Mouse (Mus musculus): ENCODE data around the gene Gm45716.

The Gm45716 gene

DNA sequence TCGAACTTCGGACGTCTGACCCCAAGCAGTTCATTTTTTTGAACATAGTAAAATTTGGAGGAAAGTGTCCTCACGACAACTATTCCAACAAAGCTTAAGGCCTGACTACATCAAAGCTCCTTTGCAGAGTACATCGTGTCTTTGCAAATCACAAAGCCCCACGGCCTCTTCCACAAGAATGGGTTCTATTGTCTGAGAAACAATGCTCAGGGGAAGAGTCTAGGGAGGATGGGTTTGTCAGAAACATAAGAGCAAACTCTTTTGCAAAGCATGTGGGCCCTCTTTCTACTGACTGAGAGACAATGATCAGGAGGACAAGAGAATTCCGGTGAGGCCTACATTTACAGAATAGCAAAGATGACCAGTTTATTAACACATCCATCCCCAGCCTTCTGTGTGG is 26.8 kb downstream of the Gm45716 start:
- no peak for DNase-seq

DNA sequence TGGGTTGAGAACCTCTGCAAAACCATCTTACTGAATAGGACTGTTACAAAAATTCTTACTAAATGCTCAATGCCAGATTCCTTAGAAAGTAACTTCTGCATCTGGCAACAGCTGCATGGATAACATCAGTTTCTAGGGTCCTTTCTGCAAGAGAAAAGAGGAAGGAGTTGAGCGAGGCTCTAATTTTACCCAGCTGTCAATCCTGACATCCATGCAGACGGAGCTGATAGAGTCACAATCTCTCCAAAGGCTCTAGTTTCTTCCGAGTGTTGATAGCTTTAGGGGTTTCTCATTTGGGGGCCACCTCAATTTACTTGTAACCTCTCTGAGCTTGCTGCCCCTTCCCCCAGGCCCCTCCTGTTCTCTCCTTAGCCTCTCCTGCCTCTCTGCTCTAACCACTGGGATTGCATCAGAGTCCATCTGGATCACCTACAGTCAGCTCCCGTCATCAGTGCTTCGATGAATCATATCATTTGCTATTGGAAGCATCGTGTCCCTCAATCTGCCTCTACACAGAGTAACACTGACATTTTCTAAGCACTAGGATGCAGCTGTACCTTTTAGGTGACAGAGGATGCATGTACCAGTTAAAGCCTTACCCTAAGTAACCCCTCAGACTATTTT is 32.7 kb downstream of the Gm45716 start:
- DNase-seq, result no peak

DNA sequence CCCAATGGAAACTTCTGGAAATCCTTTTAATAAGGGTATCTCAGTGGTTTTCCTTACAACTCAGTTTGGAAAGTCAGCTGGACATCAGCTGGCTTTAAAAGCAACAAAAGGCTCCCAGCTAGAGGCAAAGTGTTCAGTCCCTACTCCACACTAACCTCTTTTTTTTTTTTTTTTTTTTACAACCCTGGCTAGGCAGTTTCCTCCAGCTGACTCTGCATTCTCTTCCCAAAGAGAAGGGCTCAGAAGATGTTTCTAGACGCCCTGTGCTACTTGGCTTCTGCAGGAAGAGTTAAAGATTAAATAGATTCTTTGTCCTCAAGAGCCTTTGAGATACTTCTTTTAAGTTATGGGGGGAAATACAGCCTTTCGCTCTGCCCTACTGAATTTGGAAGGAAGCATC is 33.3 kb downstream of the Gm45716 start:
- DNase-seq, result peak; percentile 41

DNA sequence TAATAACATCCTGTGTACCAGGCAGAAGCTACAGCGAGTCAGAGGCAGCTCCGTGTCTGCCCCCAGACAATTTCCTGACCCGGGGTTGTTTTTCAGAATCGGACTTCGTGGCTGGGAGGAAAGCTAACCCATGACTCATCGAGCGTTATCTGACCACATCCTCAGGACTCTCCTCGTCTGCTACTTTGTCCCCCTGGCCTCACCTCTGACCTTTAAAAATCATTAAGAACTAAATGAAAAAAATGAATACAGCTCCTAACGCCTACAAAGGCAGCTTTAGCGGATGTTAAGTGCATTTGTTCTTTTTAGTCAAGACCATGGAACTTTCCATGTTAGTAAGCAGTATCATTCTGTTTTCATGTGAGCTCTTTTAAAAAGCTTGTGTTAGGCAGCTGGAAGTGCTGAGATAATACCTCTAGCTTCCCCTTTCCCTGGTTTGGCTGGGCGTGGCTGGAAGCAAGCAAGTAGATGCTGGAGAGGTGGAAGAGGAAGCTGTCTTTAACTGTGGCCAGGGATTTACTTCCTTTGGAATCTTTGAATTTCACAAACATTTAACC is 37.5 kb downstream of the Gm45716 start:
- DNase-seq, result peak; percentile 60

DNA sequence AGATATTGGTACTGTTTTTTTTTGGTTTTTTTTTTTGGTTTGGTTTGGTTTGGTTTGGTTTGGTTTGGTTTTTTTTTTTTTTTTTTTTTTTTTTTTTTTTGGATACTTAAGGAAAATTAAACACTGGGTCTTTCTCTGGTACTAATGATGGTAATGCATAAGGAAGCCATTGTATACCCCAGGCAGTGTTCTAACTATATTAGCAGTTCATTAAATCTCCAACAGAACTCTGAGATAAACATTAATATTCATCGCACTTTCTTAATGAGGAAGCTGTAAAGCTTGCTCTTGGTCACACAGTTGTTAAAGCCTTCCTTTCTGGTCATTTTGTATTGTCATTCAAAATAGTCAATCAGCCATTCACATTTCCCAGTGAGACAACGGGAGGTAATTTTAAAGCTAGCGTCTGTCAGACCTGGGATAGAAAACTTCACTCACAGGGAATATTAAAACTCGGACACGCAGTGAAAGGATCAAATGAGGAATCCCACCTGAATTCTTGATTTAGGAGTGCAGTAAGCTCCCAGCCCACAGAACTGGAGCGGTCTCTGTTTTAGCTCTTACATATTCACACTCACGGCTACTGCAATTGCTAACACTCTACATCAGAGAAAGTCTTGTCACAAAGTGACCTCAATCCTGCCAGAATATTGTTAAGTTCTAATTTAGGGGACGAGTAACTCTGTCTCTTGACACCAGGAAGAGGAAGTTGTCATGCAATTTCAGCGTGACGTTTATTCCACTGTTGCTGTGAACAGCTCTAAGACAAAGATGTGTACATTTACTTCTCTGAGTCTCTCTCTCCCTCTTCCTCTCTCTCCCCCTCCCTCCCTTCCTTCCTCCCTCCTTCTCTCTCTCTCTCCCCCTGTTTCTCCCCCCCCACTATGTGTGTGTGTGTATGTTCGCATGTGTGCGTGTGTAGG is 39.8 kb downstream of the Gm45716 start:
- no peak for DNase-seq

DNA sequence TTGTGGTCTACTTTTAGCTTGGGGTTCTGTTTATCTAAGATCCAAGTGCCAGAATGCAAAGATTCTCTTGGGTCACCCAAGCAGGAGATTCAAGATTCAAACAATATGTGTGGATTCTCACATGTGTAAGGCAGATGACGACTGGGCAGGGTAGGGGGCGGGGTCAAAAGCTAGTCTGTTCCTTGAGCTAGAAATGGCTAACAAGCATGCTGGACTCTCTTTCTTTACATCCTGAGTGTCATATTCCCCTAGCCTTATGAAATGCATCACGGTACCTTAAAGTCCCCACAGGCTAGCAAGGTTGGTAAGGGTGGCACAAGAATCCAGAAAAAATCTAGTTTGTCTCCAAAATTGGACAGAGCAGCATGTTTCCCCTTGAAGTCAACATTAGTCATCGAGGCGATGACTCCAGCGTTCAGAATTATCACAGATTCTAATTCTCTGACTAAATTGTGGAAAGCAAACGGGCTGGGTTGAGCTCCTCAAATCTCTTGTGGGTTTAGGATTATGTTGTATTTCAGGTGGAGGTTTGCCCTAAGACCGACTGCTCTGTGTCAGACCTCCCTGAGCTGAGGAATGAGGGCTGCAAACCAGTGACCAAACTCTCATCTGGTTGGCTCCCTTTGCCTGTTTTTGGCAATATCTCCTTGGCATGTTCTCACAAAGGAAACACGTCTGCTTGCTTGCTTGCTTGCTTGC is 40.9 kb downstream of the Gm45716 start:
- no peak for DNase-seq

DNA sequence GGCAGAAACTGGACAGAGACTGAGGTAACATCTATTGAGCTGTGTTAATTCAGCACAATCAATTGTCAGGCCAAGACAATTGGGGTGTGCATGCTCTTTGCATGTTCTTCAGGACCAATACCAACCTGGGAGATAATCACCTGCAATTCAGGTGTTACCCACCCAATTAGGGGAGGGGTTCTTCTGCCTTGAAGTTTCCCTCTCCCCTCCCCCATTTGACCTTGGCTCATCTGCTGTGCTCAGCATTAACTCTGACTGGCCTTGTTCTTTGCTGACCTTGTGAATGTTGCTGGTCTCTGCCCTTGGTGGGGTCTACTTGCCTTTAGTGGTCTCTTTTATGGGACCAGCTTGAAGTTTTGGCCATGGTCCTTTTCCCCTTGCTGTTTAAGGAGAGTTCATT is 42.3 kb downstream of the Gm45716 start:
- no peak for DNase-seq

DNA sequence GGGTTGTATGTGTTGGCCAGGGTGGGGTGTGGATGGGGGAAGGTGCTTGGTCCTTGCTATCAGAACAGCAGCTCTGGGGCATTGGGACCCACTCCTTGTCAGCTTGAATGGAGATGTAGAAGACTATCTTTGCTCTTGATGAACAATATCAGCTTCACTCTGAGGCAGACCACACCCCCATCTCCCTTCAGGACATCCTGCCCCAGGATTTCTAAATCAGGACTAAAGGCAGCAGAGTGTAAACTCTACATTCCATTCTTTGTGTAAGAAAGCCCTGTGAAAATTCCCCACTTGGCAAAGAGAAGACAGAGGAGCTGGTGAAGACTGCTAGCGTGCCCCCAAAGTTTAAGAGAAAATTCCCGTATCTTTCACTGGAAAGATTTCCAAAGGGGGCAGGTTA is 43.2 kb downstream of the Gm45716 start:
- peak; percentile 47 for DNase-seq

DNA sequence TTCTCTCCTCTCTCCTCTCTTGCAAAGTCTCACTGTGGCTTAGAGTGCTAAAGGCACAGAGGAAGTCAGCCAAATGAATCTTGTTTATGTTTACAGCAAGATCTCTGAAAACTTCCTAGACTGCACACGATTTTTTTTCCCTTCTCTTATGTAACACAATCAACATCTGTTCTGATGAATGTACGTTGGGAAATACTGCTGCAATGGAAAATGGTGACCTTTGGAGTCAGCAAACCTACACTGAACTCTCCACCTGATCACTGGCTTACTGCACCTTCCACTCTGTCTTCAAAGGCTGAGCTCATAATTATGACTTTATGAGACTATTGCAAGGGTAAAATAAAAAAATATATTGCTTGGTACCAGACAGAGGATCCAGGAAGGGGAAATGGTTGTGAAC is 44.1 kb downstream of the Gm45716 start:
- DNase-seq, result no peak

DNA sequence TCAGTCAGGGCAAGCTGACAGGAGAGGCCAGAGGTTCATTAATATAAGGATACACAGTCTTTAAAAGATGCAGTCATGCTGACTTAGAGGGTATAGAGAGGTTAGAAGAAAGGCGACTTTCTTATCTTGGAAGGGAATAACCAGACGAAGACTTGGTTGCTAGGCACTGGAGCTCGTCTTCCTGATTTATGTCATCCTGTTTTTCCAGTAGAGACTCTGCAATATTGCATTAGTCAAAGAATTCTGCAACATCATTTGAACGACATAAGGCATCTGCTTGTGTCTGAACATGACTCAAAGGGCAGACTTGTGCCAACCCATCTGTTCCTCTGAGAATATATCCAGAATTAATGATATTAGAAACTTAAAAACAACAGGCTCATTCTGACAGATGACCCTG is 45.2 kb downstream of the Gm45716 start:
- peak; percentile 56 for DNase-seq

DNA sequence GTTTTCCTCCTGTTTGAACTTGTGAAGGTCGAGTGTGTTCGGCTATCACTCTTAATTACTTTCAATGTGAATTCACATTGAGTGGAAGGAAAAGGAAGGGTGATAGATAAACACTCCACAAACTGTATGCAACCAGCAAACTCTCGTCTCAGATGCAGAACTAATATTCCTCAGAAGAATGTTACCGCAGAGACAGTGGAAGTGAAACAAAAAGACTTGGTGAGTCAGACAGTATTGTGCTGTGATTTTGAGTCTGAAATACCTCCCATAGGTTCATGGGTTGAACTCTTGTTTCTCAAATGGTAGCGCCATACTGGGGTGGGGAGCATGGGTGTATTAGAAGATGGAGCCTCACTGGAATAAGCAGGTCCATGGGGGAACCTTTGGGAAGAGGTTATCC is 47.7 kb downstream of the Gm45716 start:
- DNase-seq, result no peak

DNA sequence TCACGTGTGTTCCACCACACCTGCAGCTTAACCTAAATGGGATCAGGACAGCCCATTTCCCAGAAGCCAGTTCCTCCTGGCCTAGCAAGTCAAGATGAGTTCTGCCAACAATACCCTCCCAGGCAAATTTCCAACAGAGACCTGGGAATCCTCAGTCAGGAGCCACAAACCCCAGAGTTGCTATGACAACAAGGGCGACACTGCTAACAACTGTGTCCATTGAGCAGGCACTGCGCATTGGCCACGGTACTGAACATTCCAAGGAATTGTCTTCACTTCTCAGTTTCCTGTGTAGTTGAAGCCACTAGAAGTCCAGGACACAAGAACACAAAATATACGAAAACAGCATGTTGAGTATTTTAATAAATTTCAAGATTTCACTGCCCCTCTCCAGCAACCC is 50.1 kb downstream of the Gm45716 start:
- DNase-seq, result no peak

DNA sequence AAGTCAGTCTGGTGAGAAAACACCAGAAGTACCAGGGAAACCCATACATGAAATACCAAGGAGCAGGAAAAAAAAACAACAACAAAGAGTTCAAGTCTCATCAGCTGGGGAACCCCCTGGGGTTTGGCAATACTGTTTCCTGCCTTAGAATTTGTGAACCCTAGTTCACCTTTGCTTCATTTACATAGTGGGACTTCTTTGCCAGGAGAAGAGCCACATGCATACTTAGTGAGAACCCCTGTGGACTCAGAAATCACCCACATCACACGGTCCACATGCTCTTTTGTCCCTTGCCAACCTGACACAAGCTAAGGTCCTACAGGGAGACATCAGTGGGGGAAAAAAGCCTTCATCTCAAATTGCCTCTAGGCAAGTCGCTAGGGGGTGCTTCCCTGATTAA is 51.2 kb downstream of the Gm45716 start:
- DNase-seq, result no peak

DNA sequence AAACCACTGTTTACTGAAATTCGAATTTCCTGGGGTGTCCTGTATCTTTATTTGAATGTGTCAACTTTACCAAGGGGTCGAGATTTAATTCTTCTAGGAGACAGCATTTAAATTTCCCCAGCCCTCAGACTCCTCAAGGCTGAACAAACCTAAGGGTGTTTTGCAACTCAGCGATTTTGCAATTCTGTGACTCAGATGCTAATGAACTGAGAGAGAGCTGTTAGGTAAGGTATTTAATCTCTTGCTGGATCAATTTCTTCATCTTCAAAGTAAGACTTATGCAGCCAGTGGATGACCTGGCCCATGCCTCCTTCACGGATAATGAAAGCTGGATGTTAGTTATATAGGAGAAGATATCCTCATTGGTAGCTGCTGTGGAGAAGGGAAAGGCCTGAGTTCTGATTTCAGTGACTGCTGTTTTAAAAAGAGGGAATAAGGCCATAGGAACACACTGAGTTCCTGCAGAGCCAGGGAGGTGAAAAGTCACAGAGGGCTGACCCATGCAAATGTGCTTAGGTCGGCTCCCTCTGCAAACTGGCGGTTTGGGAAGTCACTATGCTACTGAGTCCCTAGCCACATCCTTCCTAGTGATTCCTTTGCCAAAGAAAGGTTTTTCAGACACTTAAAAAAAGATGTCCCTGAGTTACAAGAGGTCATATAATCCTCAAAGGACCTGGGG is 53.3 kb downstream of the Gm45716 start:
- peak; percentile 33 for DNase-seq

DNA sequence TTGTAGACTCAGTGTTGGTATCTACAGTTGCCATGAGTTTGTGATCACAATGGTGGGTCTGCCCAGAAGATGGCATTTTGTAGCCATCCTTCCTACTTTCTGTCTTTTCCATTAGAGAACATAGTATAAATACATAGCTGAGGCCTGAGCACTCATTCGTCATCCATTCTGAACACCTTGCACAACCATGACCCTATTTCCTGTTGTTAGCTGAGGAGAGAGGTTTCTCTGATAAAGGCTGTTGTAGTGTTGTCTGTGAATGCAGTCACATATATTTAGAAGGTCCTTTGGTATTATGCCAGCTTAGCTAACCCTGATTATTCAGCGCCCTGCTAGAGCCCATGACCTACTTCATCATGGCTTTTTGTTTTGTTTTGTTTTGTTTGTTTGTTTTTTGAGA is 54.4 kb downstream of the Gm45716 start:
- no peak for DNase-seq

DNA sequence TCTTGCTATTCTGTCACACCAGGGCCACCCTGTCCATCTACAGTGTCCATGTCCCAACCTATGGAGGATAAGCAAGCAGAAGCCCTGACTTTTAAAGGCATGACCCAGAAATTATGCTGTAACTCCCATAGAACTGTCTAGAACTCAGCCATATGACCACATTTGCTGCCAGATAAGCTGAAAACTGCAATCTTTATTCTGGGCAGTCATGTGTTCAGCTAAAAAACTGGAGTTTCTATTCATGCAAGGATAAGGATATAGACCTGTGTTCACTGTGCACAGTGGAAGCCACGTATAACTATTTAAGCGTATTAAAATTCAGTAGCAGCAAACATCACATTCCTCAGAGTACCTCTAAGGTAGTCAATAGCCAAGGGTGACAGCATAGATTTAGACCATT is 55.8 kb downstream of the Gm45716 start:
- no peak for DNase-seq

DNA sequence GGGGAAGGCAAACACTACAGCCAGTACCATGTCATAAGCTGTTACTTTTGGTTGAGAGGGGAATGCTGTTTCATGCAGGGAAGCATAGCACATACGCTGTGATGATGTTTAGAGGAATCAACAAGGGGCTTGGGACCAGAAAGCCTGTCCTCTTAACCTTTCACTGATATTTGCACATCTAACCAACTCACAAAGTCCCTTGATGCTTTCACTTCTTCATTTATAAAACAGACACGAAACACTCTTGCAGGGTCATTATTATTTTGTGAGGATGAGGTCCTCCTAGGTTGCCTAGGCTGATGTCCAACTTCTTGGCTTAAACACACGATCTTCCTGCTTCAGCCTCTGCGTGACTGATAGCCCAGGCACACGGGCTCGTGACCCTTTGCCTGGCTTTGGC is 58.1 kb downstream of the Gm45716 start:
- no peak for DNase-seq

DNA sequence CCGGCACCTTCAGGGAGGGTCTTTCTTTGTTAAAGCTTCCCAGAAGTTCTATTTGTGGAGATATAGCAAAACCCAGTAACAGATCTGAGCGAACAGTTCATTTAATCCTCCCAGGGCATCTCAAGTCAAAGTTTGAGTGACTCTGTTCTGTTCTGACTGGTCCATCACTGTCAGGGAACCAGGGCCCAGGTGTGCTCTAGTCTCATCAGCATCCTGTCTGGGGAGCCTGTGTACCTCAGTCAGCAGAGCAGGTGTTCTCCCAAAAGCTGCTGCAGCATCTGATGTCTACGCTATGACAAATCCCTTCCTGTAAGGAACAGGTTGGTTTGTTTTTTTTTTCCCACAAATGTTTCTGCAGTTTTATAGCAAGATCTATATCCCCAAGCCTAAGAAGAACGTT is 59.2 kb downstream of the Gm45716 start:
- no peak for DNase-seq

DNA sequence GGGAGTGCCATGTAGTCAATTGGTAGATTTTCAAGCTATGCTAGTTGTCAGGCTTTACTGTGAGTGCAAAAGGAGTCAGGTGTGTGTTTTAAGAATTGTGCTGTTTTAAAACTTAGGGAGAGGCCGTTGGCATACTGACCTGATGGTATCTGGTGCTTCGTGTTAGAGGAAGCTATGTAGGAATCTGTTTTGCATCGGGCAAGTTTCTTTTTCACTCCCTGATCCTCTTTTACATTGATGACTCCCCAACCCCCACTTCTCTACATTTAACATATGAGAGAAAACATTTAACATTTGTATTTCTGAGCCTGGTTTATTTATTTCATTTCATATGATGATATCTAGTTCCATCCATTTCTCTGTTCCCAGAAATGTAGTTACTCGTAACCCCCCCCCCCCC is 60.3 kb downstream of the Gm45716 start:
- DNase-seq, result no peak

DNA sequence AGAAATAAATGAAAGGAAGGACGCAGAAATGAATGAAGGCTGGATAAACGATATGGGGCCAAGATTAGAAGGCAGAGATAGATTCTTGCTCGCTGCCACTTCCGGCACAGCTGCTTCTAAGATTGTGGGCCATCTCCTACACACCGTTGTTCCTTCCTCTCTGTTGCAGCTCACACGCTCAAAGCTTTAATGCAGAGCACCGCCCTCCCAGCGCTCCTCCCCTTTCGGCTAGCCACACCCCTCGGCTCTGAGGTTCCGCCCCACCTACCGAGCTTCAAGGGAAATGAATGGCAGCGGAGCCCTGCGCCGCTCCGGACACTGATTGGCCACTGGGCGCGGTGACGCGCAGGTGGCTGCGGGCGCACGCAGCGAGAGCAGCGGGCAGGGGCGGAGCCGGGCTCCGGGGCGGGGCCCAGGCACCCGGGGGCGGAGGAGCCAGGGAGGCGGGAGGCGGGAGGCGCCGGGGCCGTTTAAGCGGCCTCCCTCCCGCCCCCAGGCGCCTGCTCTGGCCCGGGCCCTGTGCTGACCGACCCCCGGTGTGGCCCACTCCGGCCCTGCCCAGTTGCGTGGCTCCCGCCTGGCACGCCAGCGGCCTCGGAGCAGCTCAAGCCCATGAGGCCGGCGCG is 61.7 kb downstream of the Gm45716 start, which contains the start of gene Mmd:
TSS of gene Mmd (plus strand) at position 432 of the 626 bp plus-strand sequence.
- DNase-seq, result peak; percentile 99

DNA sequence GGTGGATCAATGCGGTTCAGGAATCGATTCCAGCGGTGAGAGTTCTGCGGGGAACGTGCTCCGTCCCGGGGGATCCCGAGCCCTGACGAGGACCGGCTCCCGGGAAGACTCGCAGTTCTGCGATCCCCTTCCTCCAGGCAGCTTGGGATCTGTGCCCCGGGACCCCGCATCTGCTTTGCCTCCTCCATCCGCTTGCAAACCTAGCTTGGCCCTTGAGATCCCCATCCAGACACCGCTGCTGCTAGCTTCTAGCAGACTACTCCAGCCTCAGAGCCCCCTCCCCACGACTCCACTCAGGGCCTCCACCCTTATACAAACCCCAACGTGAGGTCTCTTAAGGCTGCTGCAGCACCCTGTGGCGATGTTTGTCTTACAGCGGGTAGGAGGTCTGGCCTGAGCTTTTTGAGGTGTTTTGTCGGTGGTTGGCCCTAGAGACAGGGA is 62.2 kb downstream of the Gm45716 start:
- peak; percentile 22 for DNase-seq

DNA sequence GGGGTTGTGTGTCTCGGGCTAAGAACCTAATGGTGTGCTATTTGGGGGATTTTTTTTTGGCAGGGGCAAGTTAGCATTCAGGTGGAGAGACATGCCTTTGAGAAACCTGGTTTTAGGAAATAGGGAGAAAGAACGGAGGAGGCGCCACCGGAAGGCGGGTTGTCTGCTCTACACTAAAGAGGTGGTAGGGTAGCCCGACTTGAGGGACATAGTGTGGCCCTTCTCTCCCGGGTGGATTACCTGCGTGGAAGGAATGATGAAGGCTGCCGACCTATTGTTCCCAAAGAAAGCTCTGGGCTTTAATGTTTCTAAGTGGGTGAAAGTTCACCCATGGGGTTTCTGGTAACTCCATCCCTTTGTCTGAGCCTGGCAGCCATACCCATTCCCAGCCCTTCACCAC is 62.7 kb downstream of the Gm45716 start:
- no peak for DNase-seq
